Mouse (Mus musculus): Measurements from ENCODE around the gene Gm11567.
"Not testable (repeated sequence)": the region's sequence is repeated elsewhere in the genome, so short reads cannot be mapped to it uniquely, and the experiment has no call there.

Gene Gm11567

DNA sequence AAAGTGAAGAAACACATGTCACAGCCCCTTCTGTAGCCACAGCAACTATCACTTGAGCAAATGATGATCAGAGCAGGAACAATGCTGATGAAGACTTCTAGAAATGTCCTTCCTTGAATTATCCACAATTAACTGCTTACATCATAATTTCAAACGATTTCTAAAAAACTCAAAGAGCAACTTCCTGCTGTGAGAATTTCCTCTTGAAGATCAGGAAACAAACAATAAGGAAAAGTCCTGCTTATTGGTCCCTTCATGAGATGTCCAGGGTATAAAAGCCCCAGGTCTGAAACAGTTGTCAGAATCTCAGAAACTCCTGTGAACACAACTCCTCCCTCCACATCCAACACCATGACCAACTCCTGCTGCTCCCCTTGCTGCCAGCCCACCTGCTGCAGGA, at the start of gene Gm11567:
Gm11567 (plus strand) TSS at position 301 of the 400 bp plus-strand sequence.
- in situ Hi-C loops (cut with MboI, MseI), result not testable (repeated sequence)

DNA sequence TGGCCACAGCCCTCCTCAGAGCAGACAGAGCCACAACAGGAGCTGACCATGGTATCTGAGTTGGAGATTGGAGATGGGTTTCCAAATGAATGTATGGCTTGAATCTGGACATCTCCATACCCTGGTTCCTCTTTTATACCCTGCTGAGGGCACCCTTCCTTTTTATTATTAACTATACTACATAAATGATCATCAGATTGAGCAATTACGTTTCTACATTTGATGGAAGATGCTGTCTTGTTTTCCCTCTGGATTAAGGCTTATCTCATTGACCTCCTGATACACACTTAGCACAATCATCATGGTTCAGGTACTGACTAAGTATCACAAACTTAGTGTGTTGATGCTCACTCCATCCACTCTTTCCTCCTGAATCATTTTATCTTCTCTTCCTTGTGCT, 41.0 kb upstream of the Gm11567 start, which contains the start of gene 2300003K06Rik:
2300003K06Rik (minus strand) TSS at position 101 of the 400 bp plus-strand sequence.
- in situ Hi-C loops (cut with MboI, MseI), result no loop called here

DNA sequence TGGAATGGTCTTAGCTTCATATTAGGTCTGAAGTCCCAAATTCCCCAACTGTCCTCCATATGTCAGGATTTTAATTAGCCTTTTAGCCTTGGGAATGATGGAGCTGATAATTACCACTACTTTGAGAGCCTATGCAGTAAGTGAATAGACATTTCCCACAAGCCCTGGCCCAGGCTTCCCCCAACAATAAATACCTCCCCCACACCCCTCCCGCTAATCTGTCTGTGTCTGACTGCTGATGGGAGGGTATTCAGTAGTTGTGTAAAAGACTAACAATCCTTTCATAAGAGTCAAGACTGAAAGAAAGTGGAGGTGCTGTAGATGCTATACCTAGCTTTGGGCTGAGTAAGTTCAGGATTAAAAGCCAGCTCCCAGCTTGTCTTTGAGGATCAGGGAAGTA, 36.8 kb upstream of the Gm11567 start:
- in situ Hi-C loops (cut with MboI, MseI), result no loop called here

DNA sequence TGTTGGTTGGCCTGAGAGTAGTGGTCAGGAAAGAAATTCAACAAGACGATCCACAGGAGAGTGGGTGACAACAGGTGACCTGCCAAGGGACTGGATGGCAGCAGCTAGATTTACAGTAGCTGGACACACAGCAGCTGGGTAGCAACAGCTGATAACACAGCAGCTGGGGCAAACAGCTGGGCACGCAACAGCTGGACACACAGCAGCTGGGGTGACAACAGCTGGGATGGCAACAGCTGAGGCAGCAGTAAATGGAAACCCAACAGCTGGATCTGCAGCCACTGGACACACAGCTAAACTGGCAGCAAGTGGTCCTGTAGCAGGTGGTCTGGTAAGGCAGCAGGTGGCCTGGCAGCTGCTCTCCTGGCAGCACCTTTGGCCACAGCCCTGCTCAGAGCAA, 32.2 kb upstream of the Gm11567 start:
- in situ Hi-C loops (cut with MboI, MseI), result no loop called here

DNA sequence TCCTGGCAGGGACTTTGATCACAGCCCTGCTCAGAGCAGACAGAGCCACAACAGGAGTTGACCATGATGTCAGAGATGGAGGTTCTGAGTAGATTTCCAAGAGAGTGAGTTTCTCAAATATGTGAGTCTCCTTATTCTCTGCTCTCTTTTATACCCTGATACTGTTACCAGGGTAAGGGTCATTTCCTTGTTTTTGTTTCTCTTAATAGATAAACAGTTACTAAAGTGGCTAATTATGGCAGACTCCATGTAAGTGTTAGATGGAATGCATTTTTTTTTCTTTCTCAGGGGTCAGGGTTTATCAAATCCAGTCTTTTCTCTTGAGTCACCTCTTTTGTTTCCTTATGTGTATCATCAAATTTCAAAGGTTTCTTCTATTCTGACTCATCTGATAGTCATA, 27.5 kb upstream of the Gm11567 start, which contains the start of gene Krtap4-16:
Krtap4-16 (minus strand) TSS at position 101 of the 400 bp plus-strand sequence.
- in situ Hi-C loops (cut with MboI, MseI), result no loop called here

DNA sequence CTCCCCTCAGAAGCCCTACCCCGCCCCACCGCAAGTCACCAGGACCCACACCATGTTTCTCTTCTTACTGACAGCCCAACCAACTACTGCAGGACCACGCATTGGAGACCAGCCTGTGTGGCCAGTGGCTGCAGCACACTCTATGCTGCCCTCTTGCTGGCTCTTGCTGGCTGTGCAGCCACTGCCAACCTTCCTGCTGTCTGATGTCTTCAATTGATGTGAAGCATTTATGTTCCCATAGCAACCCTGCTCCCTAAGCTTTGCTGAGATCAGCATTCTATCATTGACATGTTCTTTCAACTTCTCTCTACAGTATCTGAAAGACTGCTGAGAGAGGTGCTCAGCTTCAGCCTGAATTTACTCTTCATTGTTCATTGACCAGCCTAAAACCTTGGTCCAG, 24.9 kb upstream of the Gm11567 start:
- in situ Hi-C loops (cut with MboI, MseI), result no loop called here

DNA sequence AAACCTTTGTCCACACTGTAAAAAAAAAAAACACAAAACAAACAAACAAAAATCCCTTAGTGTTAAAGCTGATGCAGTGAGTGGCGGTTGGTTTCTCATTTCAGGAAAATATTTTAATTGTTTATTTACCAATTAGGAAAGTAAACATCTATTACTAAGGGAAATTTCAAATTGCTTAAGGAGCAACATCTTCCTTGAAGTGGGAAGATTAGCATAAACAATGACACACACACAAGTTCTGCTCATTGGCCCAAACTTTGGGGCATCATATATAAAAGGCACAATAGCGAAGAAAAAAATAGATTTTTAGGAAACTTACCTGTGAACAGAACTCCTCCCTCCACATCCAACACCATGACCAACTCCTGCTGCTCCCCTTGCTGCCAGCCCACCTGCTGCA, 21.4 kb upstream of the Gm11567 start, which contains the start of gene Gm11568:
Gm11568 (plus strand) TSS at position 301 of the 400 bp plus-strand sequence.
- in situ Hi-C loops (cut with MboI, MseI), result no loop called here

DNA sequence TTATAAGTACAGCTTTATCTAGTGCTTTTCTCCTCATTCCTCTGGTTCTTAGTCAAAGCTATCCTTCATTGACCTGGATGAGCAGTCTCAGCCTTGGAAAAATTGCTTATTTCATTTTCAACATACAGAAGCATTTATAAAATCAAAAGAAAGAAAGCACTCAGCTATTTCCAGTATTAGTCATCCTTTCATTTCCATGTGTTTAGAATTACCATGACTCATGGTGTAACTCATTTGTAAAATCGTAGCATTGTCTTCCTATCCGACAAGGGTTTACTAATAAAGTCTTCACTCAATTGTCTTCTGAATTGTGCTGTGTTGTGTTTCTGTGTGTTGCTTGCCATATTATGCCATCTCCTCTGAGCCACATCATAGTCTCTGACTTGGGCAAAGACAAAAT, 20.2 kb upstream of the Gm11567 start:
- in situ Hi-C loops (cut with MboI, MseI), result no loop called here

DNA sequence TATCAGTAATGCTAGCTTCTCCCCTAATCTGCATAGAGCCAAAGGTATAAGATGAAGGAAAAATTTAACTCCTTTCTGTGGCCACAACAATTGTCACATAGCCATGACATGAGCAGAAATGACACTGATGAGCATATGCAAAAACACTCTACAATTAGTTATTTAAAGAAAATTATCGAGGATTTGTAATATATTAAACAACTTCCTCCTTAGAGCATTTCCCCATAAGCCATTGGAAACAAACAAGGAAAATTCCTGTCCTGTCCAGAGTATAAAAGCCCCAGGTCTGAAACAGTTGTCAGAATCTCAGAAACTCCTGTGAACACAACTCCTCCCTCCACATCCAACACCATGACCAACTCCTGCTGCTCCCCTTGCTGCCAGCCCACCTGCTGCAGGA, 14.8 kb upstream of the Gm11567 start, which contains the start of gene Gm11559:
Gm11559 (plus strand) TSS at position 301 of the 400 bp plus-strand sequence.
- in situ Hi-C loops (cut with MboI, MseI), result not testable (repeated sequence)

DNA sequence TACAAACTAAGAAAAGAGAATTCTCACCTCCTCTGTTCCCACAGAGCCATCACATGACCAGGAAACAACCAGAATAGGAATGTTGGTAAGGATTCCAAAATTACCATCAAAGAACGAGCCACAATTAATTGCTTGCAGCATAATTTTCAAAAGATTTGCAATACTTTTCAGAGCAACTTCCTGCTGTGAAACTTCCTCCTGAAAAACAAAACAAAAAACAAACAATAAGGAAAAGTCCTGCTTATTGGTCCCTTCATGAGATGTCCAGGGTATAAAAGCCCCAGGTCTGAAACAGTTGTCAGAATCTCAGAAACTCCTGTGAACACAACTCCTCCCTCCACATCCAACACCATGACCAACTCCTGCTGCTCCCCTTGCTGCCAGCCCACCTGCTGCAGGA, 5.9 kb upstream of the Gm11567 start, which contains the start of gene Krtap9-1:
Krtap9-1 (plus strand) TSS at position 301 of the 400 bp plus-strand sequence.
- in situ Hi-C loops (cut with MboI, MseI), result not testable (repeated sequence)

DNA sequence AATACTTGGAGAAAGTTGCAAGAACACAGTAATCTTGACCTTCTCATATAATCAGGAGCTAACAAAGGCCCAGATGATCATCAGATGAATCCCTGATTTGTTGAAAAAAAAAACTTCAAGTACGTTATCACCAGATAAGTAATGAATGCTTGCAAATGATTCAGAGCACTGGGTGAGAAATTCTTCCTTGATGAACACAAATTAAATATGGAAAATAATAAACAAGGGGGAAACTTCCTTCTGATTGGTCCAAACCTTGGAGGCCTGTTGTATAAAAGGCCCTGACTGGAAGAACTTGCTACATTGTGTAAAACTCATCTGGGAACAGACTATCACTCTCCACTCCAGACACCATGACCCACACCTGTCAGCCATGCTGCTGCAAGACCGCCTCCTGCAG, 28.6 kb downstream of the Gm11567 start, which contains the start of gene Krtap31-1:
Krtap31-1 (plus strand) TSS at position 301 of the 400 bp plus-strand sequence.
- in situ Hi-C loops (cut with MboI, MseI), result loop anchor here in 1 of 2 experiments (25.0 kb wide), 1 partner anchor 1130 kb away; no protein-coding TSS in a partner anchor

DNA sequence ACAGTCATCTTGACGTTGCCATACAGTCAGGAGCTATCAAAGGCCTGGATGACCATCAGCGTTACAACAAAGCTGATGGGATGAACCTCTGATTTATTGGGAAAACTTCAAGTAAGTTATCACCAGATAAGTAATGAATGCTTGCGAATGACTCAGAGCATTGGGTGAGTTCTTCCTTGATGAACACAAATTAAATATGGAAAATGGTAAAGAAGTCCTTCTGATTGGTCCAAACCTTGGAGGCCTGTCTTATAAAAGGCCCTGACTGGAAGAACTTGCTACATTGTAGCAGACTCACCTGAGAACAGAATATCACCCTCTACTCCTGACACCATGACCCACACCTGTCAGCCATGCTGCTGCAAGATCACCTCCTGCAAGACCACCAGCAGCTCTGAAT, 35.5 kb downstream of the Gm11567 start, which contains the start of gene Gm11565:
Gm11565 (plus strand) TSS at position 301 of the 400 bp plus-strand sequence.
- in situ Hi-C loops (cut with MboI, MseI), result loop anchor here in 1 of 2 experiments (25.0 kb wide), 1 partner anchor 1123 kb away; no protein-coding TSS in a partner anchor

Data from T-helper 17 cell (primary cell).